Mouse (Mus musculus): ENCODE measurements around the gene Atp5mpl.
"Not testable (repeated sequence)": the region's sequence is repeated elsewhere in the genome, so short reads cannot be mapped to it uniquely, and the experiment has no call there.

Gene Atp5mpl

GRCm38 (mm10) chr12:111946716-111947115, 20.1 kb downstream of the Atp5mpl start:
- peak; percentile 77 for DNase-seq (ENCODE audit: low spot score)

- DNase-seq (ENCODE audit: low spot score) = not testable (repeated sequence)
These were observed 20.8 kb downstream of the Atp5mpl start for GRCm38 (mm10) chr12:111945765-111946655.

- no peak for DNase-seq (ENCODE audit: low spot score)
These were observed 21.7 kb downstream of the Atp5mpl start for GRCm38 (mm10) chr12:111945115-111945514.

- DNase-seq (ENCODE audit: low spot score) = not testable (repeated sequence)
These were observed 22.5 kb downstream of the Atp5mpl start for GRCm38 (mm10) chr12:111944065-111944987.

- no peak for DNase-seq (ENCODE audit: low spot score)
These were observed 23.2 kb downstream of the Atp5mpl start for GRCm38 (mm10) chr12:111943421-111944064.

- DNase-seq (ENCODE audit: low spot score) = no peak
These were observed 28.1 kb downstream of the Atp5mpl start for GRCm38 (mm10) chr12:111938623-111939177.

- DNase-seq (ENCODE audit: low spot score) = peak; percentile 11
These were observed 29.8 kb downstream of the Atp5mpl start for GRCm38 (mm10) chr12:111936706-111937550.

- no peak for DNase-seq (ENCODE audit: low spot score)
These were observed 32.8 kb downstream of the Atp5mpl start for GRCm38 (mm10) chr12:111933971-111934370.

GRCm38 (mm10) chr12:111933032-111933704, 33.6 kb downstream of the Atp5mpl start:
- DNase-seq (ENCODE audit: low spot score) = peak; percentile 58

- peak; percentile 83 for DNase-seq (ENCODE audit: low spot score)
These were observed 34.3 kb downstream of the Atp5mpl start for GRCm38 (mm10) chr12:111932513-111932912.

GRCm38 (mm10) chr12:111931411-111932025, 35.3 kb downstream of the Atp5mpl start:
- DNase-seq (ENCODE audit: low spot score) = no peak

GRCm38 (mm10) chr12:111928411-111928966, 38.3 kb downstream of the Atp5mpl start:
- DNase-seq (ENCODE audit: low spot score) = no peak

- DNase-seq (ENCODE audit: low spot score) = no peak
These were observed 39.4 kb downstream of the Atp5mpl start for GRCm38 (mm10) chr12:111927338-111927737.

GRCm38 (mm10) chr12:111923117-111923516, 43.7 kb downstream of the Atp5mpl start:
- no peak for DNase-seq (ENCODE audit: low spot score)

- no peak for DNase-seq (ENCODE audit: low spot score)
These were observed 46.7 kb downstream of the Atp5mpl start for GRCm38 (mm10) chr12:111920046-111920445.

- DNase-seq (ENCODE audit: low spot score) = no peak
These were observed 50.1 kb downstream of the Atp5mpl start for GRCm38 (mm10) chr12:111916514-111917217.

- no peak for DNase-seq (ENCODE audit: low spot score)
These were observed 51.0 kb downstream of the Atp5mpl start for GRCm38 (mm10) chr12:111915781-111916180.

GRCm38 (mm10) chr12:111914031-111914430, 52.7 kb downstream of the Atp5mpl start:
- DNase-seq (ENCODE audit: low spot score) = no peak

GRCm38 (mm10) chr12:111912802-111913201, 54.0 kb downstream of the Atp5mpl start:
- DNase-seq (ENCODE audit: low spot score) = no peak

All from adipocyte (in vitro differentiated cells).